Mouse (Mus musculus) hindbrain, embryonic 10.5 days (tissue): ENCODE data around the gene Pcgf2. TPM values are rescaled to one million over a fixed set of nuclear protein-coding genes. Genes with fewer than 3 reads are reported as not detected.

Experiments used
- DNase-seq: peaks from one replicate; pipeline ENCODE4 v3.0.0-alpha.2; 2017; ENCODE audit warnings: low spot score
- H3K27ac ChIP-seq: fragments of 300-500 bp; sonication (generic); 2 replicates; pipeline ENCODE4 v1.5.1; 2016; ENCODE audit warnings: mild to moderate bottlenecking, moderate library complexity
- H3K27me3 ChIP-seq: fragments of 300-500 bp; sonication (generic); 2 replicates; pipeline ENCODE4 v1.6.1; 2016; ENCODE audit warnings: mild to moderate bottlenecking; ENCODE audit not compliant: poor library complexity, insufficient read depth, severe bottlenecking
- H3K36me3 ChIP-seq: fragments of 300-500 bp; sonication (generic); 2 replicates; pipeline ENCODE4 v1.6.1; 2016; ENCODE audit warnings: mild to moderate bottlenecking, moderate library complexity
- H3K4me1 ChIP-seq: fragments of 300-500 bp; sonication (generic); replicated peaks from 2 replicates; pipeline ENCODE4 v1.6.1; 2016; ENCODE audit warnings: mild to moderate bottlenecking
- H3K4me3 ChIP-seq: fragments of 300-500 bp; sonication (generic); 2 replicates; pipeline ENCODE4 v1.5.1; 2016; ENCODE audit warnings: mild to moderate bottlenecking, moderate library complexity
- H3K9me3 ChIP-seq: fragments of 300-500 bp; sonication (generic); 2 replicates; pipeline ENCODE4 v1.6.1; 2016; ENCODE audit warnings: mild to moderate bottlenecking, moderate library complexity
- WGBS: fragments of 180-500 bp; shearing (Covaris S2); methylation state at CpG from one replicate; pipeline ENCODE4 v1.1.7; 2016; 5-methylcytosine and 5-hydroxymethylcytosine counted together
- polyA plus RNA-seq: library from polyadenylated mRNA; unstranded; fragments of >200 nt; fragmentation: Nextera tagmentation; extraction: Ambion mirVana; gene quantifications from 2 replicates; pipeline ENCODE4 v1.2.1, GENCODE M21; 2016

The Pcgf2 gene
- polyA plus RNA-seq, 1 experiment from 2014 or later, result 17.0 TPM

GRCm38 (mm10) chr11:97644834-97645233 lies 55.5 kb downstream of the Pcgf2 start:
- Histone ChIP-seq H3K4me3 (no peak overlapping the region), H3K36me3 (no peaks in the 10 kb centered on the region), H3K27me3 (no peaks in the 10 kb centered on the region), H3K9me3 (0 out of 2 replicates have a peak, but pooled peaks cover 3% of the 10 kb centered on the region), H3K27ac (no peak overlapping the region), H3K4me1 (no peaks in the 10 kb centered on the region; the same call in 1 of the 2 replicates)
- 5% methylated on average over 6 of the region's 6 CpGs for WGBS
- DNase-seq, result peak; percentile 75

- 0 out of 2 replicates have a peak, but pooled peaks cover 3% of the 10 kb centered on the region for H3K9me3 ChIP-seq
- H3K27me3 ChIP-seq, result no peaks in the 10 kb centered on the region
- DNase-seq, result no peak
- H3K36me3 ChIP-seq, result no peaks in the 10 kb centered on the region
- WGBS, result 83% methylated on average over 8 of the region's 8 CpGs
- H3K4me1 ChIP-seq, result no peaks in the 10 kb centered on the region; the same call in 1 of the 2 replicates
- H3K4me3 ChIP-seq, result no peak overlapping the region
- no peak overlapping the region for H3K27ac ChIP-seq
These were observed 56.8 kb downstream of the Pcgf2 start for GRCm38 (mm10) chr11:97643380-97644055.

GRCm38 (mm10) chr11:97642746-97643145 lies 57.6 kb downstream of the Pcgf2 start:
- DNase-seq, result no peak
- 0 out of 2 replicates have a peak, but pooled peaks cover 3% of the 10 kb centered on the region for H3K9me3 ChIP-seq
- H3K27me3 ChIP-seq, result no peaks in the 10 kb centered on the region
- no peak overlapping the region for H3K27ac ChIP-seq
- 46% methylated on average over 2 of the region's 2 CpGs for WGBS
- H3K36me3 ChIP-seq, result no peaks in the 10 kb centered on the region
- H3K4me1 ChIP-seq, result no peaks in the 10 kb centered on the region; the same call in 1 of the 2 replicates
- H3K4me3 ChIP-seq, result no peak overlapping the region

- Histone ChIP-seq H3K4me3 (no peak overlapping the region), H3K27me3 (no peaks in the 10 kb centered on the region), H3K4me1 (no peaks in the 10 kb centered on the region; the same call in 1 of the 2 replicates), H3K9me3 (0 out of 2 replicates have a peak, but pooled peaks cover 3% of the 10 kb centered on the region), H3K27ac (no peak overlapping the region), H3K36me3 (no peaks in the 10 kb centered on the region)
- WGBS, result 69% methylated on average over 8 of the region's 8 CpGs
- DNase-seq, result no peak
These were observed 58.6 kb downstream of the Pcgf2 start for GRCm38 (mm10) chr11:97641668-97642067.

Other genes with a start within 250 kb of the Pcgf2 start
- gene 4933428G20Rik, start 200.2 kb downstream of the Pcgf2 start, polyA plus RNA-seq, result 0.59 and 0.66 TPM in 2 replicates
- gene Srcin1, start 124.3 kb downstream of the Pcgf2 start, polyA plus RNA-seq, result 0.76 and 1.8 TPM in 2 replicates
- 13.4 and 14.3 TPM in 2 replicates for gene Epop, start 70.8 kb downstream of the Pcgf2 start, polyA plus RNA-seq
- 2.1 and 2.2 TPM in 2 replicates for gene Mllt6, start 37.1 kb downstream of the Pcgf2 start, polyA plus RNA-seq
- 18.3 and 24.0 TPM in 2 replicates for gene Cisd3, start 14.7 kb downstream of the Pcgf2 start, polyA plus RNA-seq
- gene Psmb3, start 2.9 kb upstream of the Pcgf2 start, polyA plus RNA-seq, result 642 and 643 TPM in 2 replicates
- 1.8 and 2.0 TPM in 2 replicates for gene Pip4k2b, start 44.2 kb upstream of the Pcgf2 start, polyA plus RNA-seq
- gene Cwc25, start 66.1 kb upstream of the Pcgf2 start, polyA plus RNA-seq, result 19.4 and 20.6 TPM in 2 replicates
- 0.37 and 0.80 TPM in 2 replicates for gene 1700001P01Rik, start 75.4 kb upstream of the Pcgf2 start, polyA plus RNA-seq
- 381 and 439 TPM in 2 replicates for gene Rpl23, start 81.9 kb upstream of the Pcgf2 start, polyA plus RNA-seq
- 77.7 and 90.1 TPM in 2 replicates for gene Lasp1, start 98.5 kb upstream of the Pcgf2 start, polyA plus RNA-seq
- 10.0 and 12.3 TPM in 2 replicates for gene B230217C12Rik, start 140.3 kb upstream of the Pcgf2 start, polyA plus RNA-seq
- 0.73 and 1.0 TPM in 2 replicates for gene Fbxo47, start 183.7 kb upstream of the Pcgf2 start, polyA plus RNA-seq